Mouse (Mus musculus) intestine, embryonic 16.5 days (tissue): ENCODE data around the gene Pmp22. TPM values are rescaled to one million over a fixed set of nuclear protein-coding genes. Genes with fewer than 3 reads are reported as not detected.

Experiments used
- ATAC-seq: fragments of 200-750 bp; cut with Nextera tagmentation; 2 replicates; pipeline ENCODE4 v1.8.0; 2017; ENCODE audit warnings: moderate TSS enrichment, moderate library complexity
- H3K27ac ChIP-seq: fragments of 300-500 bp; sonication (generic); 2 replicates; pipeline ENCODE4 v1.5.1; 2014; ENCODE audit warnings: mild to moderate bottlenecking, low read length
- H3K27me3 ChIP-seq: fragments of 300-500 bp; sonication (generic); replicated peaks from 2 replicates; pipeline ENCODE4 v1.6.1; 2014; ENCODE audit warnings: low read length, control low read depth, mixed read lengths; ENCODE audit not compliant: control insufficient read depth, insufficient read depth
- H3K36me3 ChIP-seq: fragments of 300-500 bp; sonication (generic); 2 replicates; pipeline ENCODE4 v1.6.1; 2014; ENCODE audit warnings: low read length, control low read depth; ENCODE audit not compliant: control insufficient read depth, insufficient read depth
- H3K4me1 ChIP-seq: fragments of 300-500 bp; sonication (generic); 2 replicates; pipeline ENCODE4 v1.6.1; 2014; ENCODE audit warnings: low read length, control low read depth, mixed read lengths; ENCODE audit not compliant: control insufficient read depth, insufficient read depth
- H3K4me2 ChIP-seq: fragments of 300-500 bp; sonication (generic); 2 replicates; pipeline ENCODE4 v1.6.1; 2014; ENCODE audit warnings: low read depth, low read length, control low read depth
- H3K4me3 ChIP-seq: fragments of 300-500 bp; sonication (generic); 2 replicates; pipeline ENCODE4 v1.5.1; 2014; ENCODE audit warnings: mild to moderate bottlenecking, low read length
- H3K9ac ChIP-seq: fragments of 300-500 bp; sonication (generic); 2 replicates; pipeline ENCODE4 v1.6.1; 2014; ENCODE audit warnings: low read depth, low read length
- H3K9me3 ChIP-seq: fragments of 300-500 bp; sonication (generic); 2 replicates; pipeline ENCODE4 v1.6.1; 2016; ENCODE audit warnings: low read length, control low read depth; ENCODE audit not compliant: control insufficient read depth
- WGBS: fragments of 180-500 bp; shearing (Covaris S2); extraction: QIAGEN DNeasy Blood & Tissue Kit; methylation state at CpG from one replicate; pipeline ENCODE4 v1.1.7; 2014; 5-methylcytosine and 5-hydroxymethylcytosine counted together
- polyA plus RNA-seq: library from polyadenylated mRNA; unstranded; fragments of >200 nt; fragmentation: Nextera tagmentation; extraction: Ambion mirVana; gene quantifications from 2 replicates; pipeline ENCODE4 v1.2.1, GENCODE M21; 2015

The Pmp22 gene
- polyA plus RNA-seq, 1 experiment from 2014 or later = 110 TPM

- peaks cover 35% of the 10 kb centered on the region for H3K4me1 ChIP-seq
- H3K27me3 ChIP-seq = peaks cover 24% of the 10 kb centered on the region
- no peaks in the 10 kb centered on the region for H3K9me3 ChIP-seq
- H3K36me3 ChIP-seq = peaks cover under 1% of the 10 kb centered on the region; the same call in 1 of the 2 replicates
- peak overlapping the region; percentile 85 for H3K9ac ChIP-seq
- no peak for ATAC-seq
- WGBS = 7% methylated on average over 11 of the region's 11 CpGs
- peak overlapping the region; percentile 63 for H3K4me2 ChIP-seq
- H3K4me3 ChIP-seq = peak overlapping the region; percentile 61
- peak overlapping the region; percentile 96 for H3K27ac ChIP-seq
Observed at GRCm38 (mm10) chr11:63131693-63132040, 2.9 kb downstream of the Pmp22 start.

- ATAC-seq = no peak
- peak overlapping the region; percentile 85 for H3K9ac ChIP-seq
- H3K27ac ChIP-seq = peak overlapping the region; percentile 96
- peak overlapping the region; percentile 63 for H3K4me2 ChIP-seq
- H3K4me3 ChIP-seq = peak overlapping the region; percentile 61
- peaks cover 24% of the 10 kb centered on the region for H3K27me3 ChIP-seq
- H3K9me3 ChIP-seq = no peaks in the 10 kb centered on the region
- WGBS = under 1% methylated on average over 11 of the region's 11 CpGs
- peaks cover 3% of the 10 kb centered on the region; the same call in 1 of the 2 replicates for H3K36me3 ChIP-seq
- peaks cover 35% of the 10 kb centered on the region for H3K4me1 ChIP-seq
Observed at GRCm38 (mm10) chr11:63132151-63132500, 3.3 kb downstream of the Pmp22 start.

- peak overlapping the region; percentile 85 for H3K9ac ChIP-seq
- H3K27ac ChIP-seq = peak overlapping the region; percentile 96
- peak overlapping the region; percentile 61 for H3K4me3 ChIP-seq
- ATAC-seq = peak; percentile 70
- H3K36me3 ChIP-seq = peaks cover 3% of the 10 kb centered on the region; the same call in 1 of the 2 replicates
- no peaks in the 10 kb centered on the region for H3K9me3 ChIP-seq
- H3K27me3 ChIP-seq = peaks cover 24% of the 10 kb centered on the region
- WGBS = under 1% methylated on average over 66 of the region's 66 CpGs
- peak overlapping the region; percentile 63 for H3K4me2 ChIP-seq
- peaks cover 33% of the 10 kb centered on the region for H3K4me1 ChIP-seq
Observed at GRCm38 (mm10) chr11:63132501-63133435, 4.0 kb downstream of the Pmp22 start.

GRCm38 (mm10) chr11:63134021-63134420, 5.2 kb downstream of the Pmp22 start:
- 85% methylated on average over 5 of the region's 5 CpGs for WGBS
- Histone ChIP-seq H3K36me3 (peaks cover 3% of the 10 kb centered on the region; the same call in 1 of the 2 replicates), H3K27me3 (peaks cover 24% of the 10 kb centered on the region), H3K9ac (no peak overlapping the region), H3K4me2 (0 out of 2 replicates have a peak overlapping the region, but pooled peaks have one; percentile 63), H3K4me3 (no peak overlapping the region), H3K4me1 (peaks cover 30% of the 10 kb centered on the region), H3K9me3 (no peaks in the 10 kb centered on the region), H3K27ac (no peak overlapping the region)
- ATAC-seq = no peak

- Histone ChIP-seq H3K9me3 (no peaks in the 10 kb centered on the region), H3K4me1 (peaks cover 24% of the 10 kb centered on the region), H3K27me3 (peaks cover 24% of the 10 kb centered on the region), H3K27ac (no peak overlapping the region), H3K36me3 (peaks cover 3% of the 10 kb centered on the region; the same call in 1 of the 2 replicates), H3K4me2 (no peak overlapping the region), H3K9ac (no peak overlapping the region), H3K4me3 (no peak overlapping the region)
- 69% methylated on average over 15 of the region's 15 CpGs for WGBS
- ATAC-seq = no peak
Observed at GRCm38 (mm10) chr11:63134742-63135482, 6.1 kb downstream of the Pmp22 start.

GRCm38 (mm10) chr11:63135622-63136021, 6.8 kb downstream of the Pmp22 start:
- Histone ChIP-seq H3K27me3 (peaks cover 22% of the 10 kb centered on the region), H3K9ac (no peak overlapping the region), H3K9me3 (no peaks in the 10 kb centered on the region), H3K36me3 (peaks cover 3% of the 10 kb centered on the region; the same call in 1 of the 2 replicates), H3K4me2 (no peak overlapping the region), H3K27ac (peak overlapping the region; percentile 49; the same call in 1 of the 2 replicates), H3K4me1 (peaks cover 18% of the 10 kb centered on the region), H3K4me3 (no peak overlapping the region)
- peak; percentile 48 for ATAC-seq
- WGBS = 6% methylated on average over 8 of the region's 8 CpGs

GRCm38 (mm10) chr11:63136205-63136604, 7.4 kb downstream of the Pmp22 start:
- Histone ChIP-seq H3K9me3 (no peaks in the 10 kb centered on the region), H3K36me3 (peaks cover 3% of the 10 kb centered on the region; the same call in 1 of the 2 replicates), H3K4me2 (no peak overlapping the region), H3K27me3 (peaks cover 18% of the 10 kb centered on the region), H3K4me3 (no peak overlapping the region), H3K4me1 (peaks cover 13% of the 10 kb centered on the region), H3K27ac (peak overlapping the region; percentile 49; the same call in 1 of the 2 replicates), H3K9ac (no peak overlapping the region)
- no peak for ATAC-seq
- WGBS = 71% methylated on average over 6 of the region's 6 CpGs

- Histone ChIP-seq H3K9me3 (no peaks in the 10 kb centered on the region), H3K4me3 (no peak overlapping the region), H3K27ac (no peak overlapping the region), H3K4me1 (peaks cover 13% of the 10 kb centered on the region; the same call in 1 of the 2 replicates), H3K27me3 (peaks cover 11% of the 10 kb centered on the region), H3K36me3 (peaks cover 3% of the 10 kb centered on the region; the same call in 1 of the 2 replicates), H3K9ac (no peak overlapping the region), H3K4me2 (no peak overlapping the region)
- 75% methylated on average over 4 of the region's 4 CpGs for WGBS
- no peak for ATAC-seq
Observed at GRCm38 (mm10) chr11:63136836-63137416, 8.1 kb downstream of the Pmp22 start.

- H3K9ac ChIP-seq = no peak overlapping the region
- H3K4me1 ChIP-seq = peaks cover 11% of the 10 kb centered on the region; the same call in 1 of the 2 replicates
- WGBS = 51% methylated on average over 3 of the region's 3 CpGs
- no peak overlapping the region for H3K4me3 ChIP-seq
- H3K9me3 ChIP-seq = no peaks in the 10 kb centered on the region
- ATAC-seq = no peak
- no peak overlapping the region for H3K4me2 ChIP-seq
- no peak overlapping the region for H3K27ac ChIP-seq
- H3K27me3 ChIP-seq = no peaks in the 10 kb centered on the region
- H3K36me3 ChIP-seq = peaks cover 3% of the 10 kb centered on the region; the same call in 1 of the 2 replicates
Observed at GRCm38 (mm10) chr11:63138739-63139138, 10.0 kb downstream of the Pmp22 start.
